Mouse (Mus musculus): Measurements from ENCODE around the gene 4933427I04Rik. TPM values are rescaled to one million over a fixed set of nuclear protein-coding genes. Genes with fewer than 3 reads are reported as not detected.

4933427I04Rik gene
- total and polyA plus RNA-seq, 3 experiments, result not detected

GRCm38 (mm10) chr4:123912431-123912830 is 53.0 kb downstream of the 4933427I04Rik start:
- TF ChIP-seq POLR2A (IDR thresholded peaks at IDR 0.05; ENCODE audit: insufficient read depth, low read depth, low read length), result no peak
- TF ChIP-seq EP300 (IDR thresholded peaks at IDR 0.05; ENCODE audit: insufficient read depth, low read depth, low read length), result no peak
- TF ChIP-seq CTCF (IDR thresholded peaks at IDR 0.05), result no peak
- H3K79me2 ChIP-seq (replicated peaks; ENCODE audit: control insufficient read depth, insufficient read depth, low read length), result peaks cover 9% of the 10 kb centered on the region
- H3K4me1 ChIP-seq (ENCODE audit: control insufficient read depth, insufficient read depth, low read length), result peaks cover 4% of the 10 kb centered on the region
- H3K27me3 ChIP-seq (ENCODE audit: control insufficient read depth, insufficient read depth, low read length), result no peaks in the 10 kb centered on the region
- DNase-seq, result no peak
- H3K9ac ChIP-seq (ENCODE audit: low read depth, low read length), result no peak overlapping the region
- H3K27ac ChIP-seq, result no peak overlapping the region
- no peak overlapping the region for H3K4me3 ChIP-seq
- 45% methylated on average over 2 of the region's 2 CpGs for WGBS
- H3K36me3 ChIP-seq (ENCODE audit: control insufficient read depth, insufficient read depth, low read length), result peaks cover 20% of the 10 kb centered on the region
- intact Hi-C loops (cut with DNase I), result loop anchor here (10.0 kb wide), 1 partner anchor 778 kb away; the partner anchor contains the start of gene Ppie

Other genes starting within 250 kb of the 4933427I04Rik start
- 100 to 1,000 TPM; 222 to 223 TPM for gene Macf1, start 175.3 kb upstream of the 4933427I04Rik start, total RNA-seq (2021)
- 71.4 and 102 TPM in 2 replicates for gene Macf1, start 175.3 kb upstream of the 4933427I04Rik start, polyA plus RNA-seq (2012; rRNA removed)
- gene Ndufs5, start 141.5 kb upstream of the 4933427I04Rik start, total RNA-seq (2021), result 100 to 1,000 TPM; 410 to 474 TPM
- gene Ndufs5, start 141.5 kb upstream of the 4933427I04Rik start, polyA plus RNA-seq (2012; rRNA removed), result 197 and 331 TPM in 2 replicates
- gene Akirin1, start 109.3 kb upstream of the 4933427I04Rik start, total RNA-seq (2021), result 10 to 100 TPM; 24.2 to 28.3 TPM
- 13.4 and 19.2 TPM in 2 replicates for gene Akirin1, start 109.3 kb upstream of the 4933427I04Rik start, polyA plus RNA-seq (2012; rRNA removed)
- gene Rhbdl2, start 71.8 kb upstream of the 4933427I04Rik start, total RNA-seq (2021), result not detected
- 0.23 and 0.33 TPM in 2 replicates for gene Rhbdl2, start 71.8 kb upstream of the 4933427I04Rik start, polyA plus RNA-seq (2012; rRNA removed)
- gene Mycbp, start 45.2 kb downstream of the 4933427I04Rik start, total RNA-seq (2021), result 10 to 100 TPM; 24.1 to 24.4 TPM
- gene Mycbp, start 45.2 kb downstream of the 4933427I04Rik start, polyA plus RNA-seq (2012; rRNA removed), result 15.3 and 27.8 TPM in 2 replicates
- 10 to 100 TPM; 39.4 to 40.6 TPM for gene Rragc, start 57.8 kb downstream of the 4933427I04Rik start, total RNA-seq (2021)
- 29.6 and 45.4 TPM in 2 replicates for gene Rragc, start 57.8 kb downstream of the 4933427I04Rik start, polyA plus RNA-seq (2012; rRNA removed)
- not detected for gene 4930535I16Rik, start 58.3 kb downstream of the 4933427I04Rik start, total RNA-seq (2021)
- not detected in 2 replicates for gene 4930535I16Rik, start 58.3 kb downstream of the 4933427I04Rik start, polyA plus RNA-seq (2012; rRNA removed)